23 mouse cellular contexts compared by ENCODE assay signal in genomic region chr15:94732104-94732503, GRCm38 (mm10).
DNase-seq lines count a peak whose midpoint lies in the region; ATAC-seq lines count a peak whose summit lies in the region.
"Had no signal": no experiment of that assay in that cellular context is flagged by ENCODE, and none has a peak within 500 bp of the region (broad histone marks: within the 10 kb centered on the region; RNA-seq: fewer than 3 reads in every experiment).

No protein-coding gene starts in this region.

- no peaks in the 10 kb centered on the region for H3K36me3 ChIP-seq in forebrain, embryonic 11.5 days (ENCODE audit: control insufficient read depth, insufficient read depth, low read length)
- H3K36me3 ChIP-seq in forebrain, embryonic 13.5 days (ENCODE audit: poor library complexity, severe bottlenecking): no peaks in the 10 kb centered on the region
- no peaks in the 10 kb centered on the region for H3K36me3 ChIP-seq in midbrain, embryonic 14.5 days (ENCODE audit: control insufficient read depth, insufficient read depth, low read length)
- H3K36me3 ChIP-seq in midbrain, embryonic 10.5 days: no peaks in the 10 kb centered on the region
- H3K36me3 ChIP-seq: embryonic facial prominence, embryonic 15.5 days; heart, embryonic 12.5 days; hindbrain, embryonic 13.5 days; liver, embryonic 12.5 days; neural tube, embryonic 13.5 days had no signal

- no peak overlapping the region for H3K4me2 ChIP-seq in forebrain, embryonic 11.5 days (ENCODE audit: low read depth, low read length, severe bottlenecking)
- H3K4me2 ChIP-seq in forebrain, embryonic 13.5 days: no peak overlapping the region
- no peak overlapping the region for H3K4me2 ChIP-seq in midbrain, embryonic 14.5 days (ENCODE audit: low read length)
- H3K4me2 ChIP-seq: embryonic facial prominence, embryonic 15.5 days; heart, embryonic 12.5 days; hindbrain, embryonic 13.5 days; liver, embryonic 12.5 days; neural tube, embryonic 13.5 days had no signal

- H3K4me3 ChIP-seq in forebrain, embryonic 11.5 days (ENCODE audit: low read depth, low read length): no peak overlapping the region
- no peak overlapping the region for H3K4me3 ChIP-seq in forebrain, embryonic 13.5 days
- H3K4me3 ChIP-seq in midbrain, embryonic 14.5 days (replicated peaks; ENCODE audit: low read depth, low read length): no peak overlapping the region
- H3K4me3 ChIP-seq in midbrain, embryonic 10.5 days: no peak overlapping the region
- H3K4me3 ChIP-seq: embryonic facial prominence, embryonic 15.5 days; gastrocnemius, adult 2 months; heart, embryonic 12.5 days; hindbrain, embryonic 13.5 days; liver, embryonic 12.5 days; megakaryocyte, embryonic 14.5 days; neural tube, embryonic 13.5 days had no signal

- no peaks in the 10 kb centered on the region for H3K27me3 ChIP-seq in forebrain, embryonic 11.5 days (ENCODE audit: control insufficient read depth, insufficient read depth, low read length)
- no peaks in the 10 kb centered on the region for H3K27me3 ChIP-seq in forebrain, embryonic 13.5 days
- no peaks in the 10 kb centered on the region for H3K27me3 ChIP-seq in midbrain, embryonic 14.5 days (ENCODE audit: control insufficient read depth, insufficient read depth, low read length)
- H3K27me3 ChIP-seq in midbrain, embryonic 10.5 days (ENCODE audit: low read depth, poor library complexity, severe bottlenecking): no peaks in the 10 kb centered on the region
- H3K27me3 ChIP-seq: CH12.LX; embryonic facial prominence, embryonic 15.5 days; heart, embryonic 12.5 days; hindbrain, embryonic 13.5 days; liver, embryonic 12.5 days; megakaryocyte, embryonic 14.5 days; neural tube, embryonic 13.5 days had no signal

- H3K9me3 ChIP-seq in forebrain, embryonic 11.5 days (ENCODE audit: control insufficient read depth, low read length): no peaks in the 10 kb centered on the region
- H3K9me3 ChIP-seq in forebrain, embryonic 13.5 days (replicated peaks): 0 out of 2 replicates have a peak, but pooled peaks cover 5% of the 10 kb centered on the region
- no peaks in the 10 kb centered on the region for H3K9me3 ChIP-seq in midbrain, embryonic 14.5 days (ENCODE audit: control insufficient read depth, low read length)
- H3K9me3 ChIP-seq in midbrain, embryonic 10.5 days (replicated peaks): no peaks in the 10 kb centered on the region
- H3K9me3 ChIP-seq: embryonic facial prominence, embryonic 15.5 days; heart, embryonic 12.5 days; hindbrain, embryonic 13.5 days; megakaryocyte, embryonic 14.5 days; neural tube, embryonic 13.5 days had no signal

- H3K27ac ChIP-seq in forebrain, embryonic 11.5 days (ENCODE audit: low read depth, low read length): no peak overlapping the region
- no peak overlapping the region for H3K27ac ChIP-seq in forebrain, embryonic 13.5 days
- H3K27ac ChIP-seq in midbrain, embryonic 14.5 days (replicated peaks; ENCODE audit: low read depth, low read length): no peak overlapping the region
- H3K27ac ChIP-seq in midbrain, embryonic 10.5 days (replicated peaks): no peak overlapping the region
- H3K27ac ChIP-seq: embryonic facial prominence, embryonic 15.5 days; gastrocnemius, adult 2 months; hindbrain, embryonic 13.5 days; liver, embryonic 12.5 days; neural tube, embryonic 13.5 days had no signal

- no peak overlapping the region for H3K9ac ChIP-seq in forebrain, embryonic 11.5 days (ENCODE audit: low read length)
- no peak overlapping the region for H3K9ac ChIP-seq in forebrain, embryonic 13.5 days
- H3K9ac ChIP-seq in midbrain, embryonic 14.5 days (replicated peaks; ENCODE audit: low read length): no peak overlapping the region
- H3K9ac ChIP-seq: embryonic facial prominence, embryonic 15.5 days; heart, embryonic 12.5 days; hindbrain, embryonic 13.5 days; liver, embryonic 12.5 days; neural tube, embryonic 13.5 days had no signal

- WGBS in forebrain, embryonic 11.5 days: 45% methylated on average over 4 of the region's 4 CpGs
- WGBS in forebrain, embryonic 13.5 days: 17% methylated on average over 4 of the region's 4 CpGs
- 46% methylated on average over 4 of the region's 4 CpGs for WGBS in midbrain, embryonic 14.5 days
- 69% methylated on average over 4 of the region's 4 CpGs for WGBS in midbrain, embryonic 10.5 days

- DNase-seq in forebrain, embryonic 11.5 days (ENCODE audit: low spot score): no peak
- peak; percentile 34 for DNase-seq in midbrain, embryonic 14.5 days
- no peak for DNase-seq in midbrain, embryonic 10.5 days (ENCODE audit: low spot score)
- peak; percentile 85 for DNase-seq in brain, adult 2 months (ENCODE audit: low read depth, low spot score)
- DNase-seq in layer of hippocampus, adult 9-10 months (ENCODE audit: low spot score): peak; percentile 25
- no peak for DNase-seq in cerebellum, postnatal 36 days
- DNase-seq in heart, adult 11 months: no peak
- DNase-seq: adrenal gland, adult 8-10 months; cerebellum, postnatal 10 days; gastrocnemius, adult 2 months; heart, postnatal 14 days; kidney, adult 8-10 months; kidney, postnatal 25 days; lung, adult 2 months had no signal

- H3K4me1 ChIP-seq in forebrain, embryonic 11.5 days (replicated peaks; ENCODE audit: control insufficient read depth, insufficient read depth, low read length): peaks cover 2% of the 10 kb centered on the region; the same call in 1 of the 2 replicates
- peaks cover 18% of the 10 kb centered on the region for H3K4me1 ChIP-seq in forebrain, embryonic 13.5 days
- no peaks in the 10 kb centered on the region for H3K4me1 ChIP-seq in midbrain, embryonic 14.5 days (ENCODE audit: control insufficient read depth, insufficient read depth, low read length)
- peaks cover 5% of the 10 kb centered on the region; the same call in 1 of the 2 replicates for H3K4me1 ChIP-seq in midbrain, embryonic 10.5 days
- H3K4me1 ChIP-seq: embryonic facial prominence, embryonic 15.5 days; heart, embryonic 12.5 days; hindbrain, embryonic 13.5 days; liver, embryonic 12.5 days; megakaryocyte, embryonic 14.5 days had no signal

- peak; percentile 89 for ATAC-seq in forebrain, embryonic 11.5 days (replicated peaks; ENCODE audit: low FRiP score)
- ATAC-seq in forebrain, embryonic 13.5 days: no peak
- no peak for ATAC-seq in midbrain, embryonic 14.5 days (ENCODE audit: low FRiP score, low TSS enrichment)
- ATAC-seq: inflammation-experienced regulatory T-cells, adult 6 months; liver, embryonic 12.5 days had no signal

Comparison
In these comparisons a context has a peak if more than half of its experiments do, and no peak if none do; other contexts are left out.
1. DNase-seq: peak in midbrain, embryonic 14.5 days (single experiment), brain, adult 2 months (single experiment) and layer of hippocampus, adult 9-10 months (single experiment); none in forebrain, embryonic 11.5 days (single experiment), midbrain, embryonic 10.5 days (single experiment), cerebellum, postnatal 36 days (0 of 2) and heart, adult 11 months (single experiment).